Mouse (Mus musculus) urinary bladder, postnatal 36 days (tissue): ENCODE measurements at regions not wholly inside any gene's neighbourhood (a gene's known extent, or its start where the extent isn't known, plus 50 kb on each side); places are given as distances from the start of the nearest gene placed in this dataset.
A peak's percentile ranks its signal among the peaks of the same experiment; 100 is the strongest.

ENCODE experiments used
- DNase-seq, 2 experiments: peaks; one replicate each; pipeline ENCODE4 v3.0.0; 2022; ENCODE audit warnings: low spot score in 2 of 2, mixed read lengths in 1 of 2

DNA sequence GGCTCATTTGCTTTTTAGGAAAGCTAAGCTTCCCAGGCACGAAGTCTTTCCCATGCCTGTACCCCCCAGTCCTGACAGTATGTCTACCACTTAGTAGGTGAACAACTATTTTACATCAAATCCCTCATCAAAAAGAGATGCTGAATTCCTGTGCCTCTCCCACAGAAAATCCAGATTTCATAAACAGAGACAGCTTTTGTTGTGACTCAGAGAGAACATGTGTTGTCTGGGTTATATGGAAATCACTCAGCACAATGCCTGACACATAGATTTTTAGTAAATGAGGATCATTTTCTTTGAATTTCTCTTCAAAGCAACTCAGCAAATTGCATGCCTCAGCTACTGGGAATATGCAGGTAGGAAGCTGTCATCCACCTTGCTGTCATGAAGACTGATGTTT, 193.5 kb downstream of the Usp46 start:
- DNase-seq, result no peak

DNA sequence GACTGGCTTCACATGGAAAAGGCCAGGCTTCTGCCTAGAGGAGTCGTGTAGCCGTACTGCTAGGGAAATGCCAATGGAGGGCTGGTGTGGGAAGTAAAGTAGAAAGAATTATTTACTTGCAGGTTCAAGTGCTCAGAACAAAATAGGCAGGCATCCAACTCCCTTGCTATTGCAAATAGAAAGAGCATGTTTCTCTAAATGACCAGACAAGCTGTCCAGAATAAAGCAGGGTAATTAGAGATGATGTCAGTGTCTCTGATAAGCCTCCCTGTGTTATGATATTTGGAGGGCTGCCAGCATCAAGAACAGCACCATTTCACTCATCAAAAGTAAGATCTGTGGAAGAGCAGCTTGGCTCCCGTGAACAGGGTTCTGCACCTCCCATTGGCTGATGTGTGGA, 192.4 kb downstream of the Usp46 start:
- DNase-seq, result peak in 1 of 2 experiments; percentile 10

DNA sequence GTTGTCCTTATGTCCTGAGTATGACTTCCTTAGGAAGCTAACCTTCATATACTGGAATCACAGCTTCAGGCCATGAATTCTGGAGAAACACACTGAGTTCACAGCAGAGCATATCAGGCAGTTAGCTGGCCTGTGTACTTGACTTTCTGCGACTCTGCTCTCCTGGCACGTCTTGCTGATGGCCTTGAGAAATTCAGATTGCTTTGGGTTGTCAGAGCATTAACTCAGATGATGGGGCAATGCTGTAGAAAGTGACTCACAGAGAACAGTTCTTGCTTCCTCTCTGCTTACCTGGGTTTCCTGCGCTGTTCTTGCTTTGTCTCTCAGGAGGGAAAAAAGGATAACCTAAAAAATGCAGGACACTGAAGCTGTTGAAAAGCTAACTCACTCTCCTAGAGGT, 187.3 kb downstream of the Usp46 start:
- DNase-seq, result peak in 1 of 2 experiments; percentile 8

DNA sequence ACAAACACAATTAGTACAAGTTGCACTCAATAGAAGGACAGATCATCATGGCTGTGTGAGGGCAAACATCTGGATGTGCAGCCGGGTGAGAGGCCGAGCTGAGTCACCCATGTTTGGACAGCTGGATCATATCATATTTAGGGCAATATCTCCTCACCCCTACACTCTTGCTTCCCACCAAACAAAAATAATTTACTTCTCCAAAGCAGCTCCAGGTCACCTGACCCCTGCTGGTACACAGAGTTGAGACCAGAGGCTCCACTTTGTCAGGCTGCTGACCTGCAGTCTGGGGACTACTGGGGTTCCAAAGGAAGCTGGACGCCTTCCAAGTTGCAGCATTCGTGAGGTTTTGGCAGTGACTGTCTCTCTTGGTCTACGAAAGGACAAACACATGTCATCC, 186.3 kb downstream of the Usp46 start:
- DNase-seq, result peak in 1 of 2 experiments; percentile 60

DNA sequence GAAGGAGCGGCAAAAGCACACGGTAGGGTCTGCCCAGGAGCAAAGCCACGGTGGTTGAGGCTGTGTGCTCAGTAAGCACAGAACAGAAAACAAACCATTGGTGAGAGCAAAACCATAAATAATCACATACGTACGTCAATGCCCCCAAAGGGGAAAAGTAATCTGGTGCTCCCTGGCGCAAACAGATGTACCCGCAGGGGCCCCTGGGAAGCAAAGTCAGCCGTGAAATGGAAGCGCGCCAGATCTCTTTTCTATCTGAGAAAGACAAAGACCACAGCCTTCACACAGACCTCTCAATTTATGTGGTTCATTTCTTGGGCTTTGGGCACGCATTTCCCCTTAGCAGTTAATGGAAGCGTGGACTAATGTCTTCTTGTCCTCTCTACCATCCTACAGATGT, 183.2 kb downstream of the Usp46 start:
- DNase-seq, result no peak

DNA sequence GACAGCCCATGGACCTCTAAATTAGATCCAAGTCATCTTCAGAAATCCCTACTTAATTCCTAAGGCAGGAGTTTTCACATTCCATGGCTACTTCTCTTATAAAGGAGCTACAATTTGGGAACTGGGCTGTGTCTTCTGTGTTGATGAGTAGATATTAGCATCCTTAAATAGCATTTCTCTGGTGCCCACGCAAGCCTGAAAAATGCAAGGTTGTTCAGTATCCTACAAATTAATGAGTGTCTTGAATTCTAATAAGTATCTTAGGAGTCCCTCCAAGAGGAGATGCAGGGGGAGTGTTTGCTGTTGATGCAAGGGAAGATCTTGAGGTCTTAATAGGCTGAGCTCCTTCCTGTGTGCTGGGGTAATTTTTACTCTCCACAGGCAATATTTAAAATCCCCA, 182.5 kb downstream of the Usp46 start:
- no peak for DNase-seq

DNA sequence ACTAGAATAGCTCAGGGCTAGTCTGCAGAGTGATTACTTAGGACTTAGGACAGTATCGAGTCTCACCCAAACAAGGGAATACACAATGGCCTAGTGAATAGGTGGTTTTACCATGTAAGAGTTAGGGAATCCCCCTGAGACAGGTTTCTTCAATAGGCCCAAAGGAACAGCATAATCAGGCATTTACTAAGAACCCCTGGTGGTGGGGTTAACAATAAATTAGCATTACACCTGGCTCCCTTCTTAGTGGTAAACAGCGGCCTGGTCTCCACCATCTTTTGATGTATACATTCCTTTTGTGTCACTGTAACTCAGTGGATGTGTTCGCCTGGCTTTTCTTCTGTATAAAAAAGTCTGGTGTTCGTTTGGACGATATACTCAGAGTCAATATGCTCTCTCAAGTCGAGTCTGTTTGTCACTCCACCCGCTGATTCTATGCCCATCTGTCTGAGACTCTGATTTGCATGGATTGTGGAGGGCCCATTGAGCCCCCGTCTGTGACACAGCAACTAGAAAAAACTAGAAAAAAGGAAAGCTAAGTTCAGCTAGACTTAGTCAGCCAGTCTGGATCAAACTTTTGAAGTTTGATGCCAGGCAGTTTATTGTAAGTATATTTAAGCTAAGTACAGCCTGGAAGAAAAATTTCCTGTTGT, 180.8 kb downstream of the Usp46 start:
- no peak for DNase-seq

DNA sequence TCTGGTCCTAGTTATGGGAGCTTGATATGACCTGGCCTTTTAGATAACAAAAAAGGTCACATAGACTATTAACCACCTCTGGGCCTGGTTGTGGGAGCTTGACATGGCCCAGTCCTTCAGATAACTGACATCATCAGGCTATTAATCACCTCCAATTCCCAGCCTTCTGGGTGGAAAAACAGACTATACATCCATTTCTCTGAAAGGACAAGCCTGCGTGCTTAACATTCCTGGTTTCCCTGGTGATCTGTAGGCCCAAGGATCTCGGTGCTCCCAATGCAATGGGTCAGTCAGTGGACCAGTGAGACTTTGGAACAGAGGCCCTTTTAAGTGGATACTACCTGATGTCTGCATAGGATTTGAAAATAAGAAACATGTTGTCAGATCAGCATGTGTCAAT, 179.8 kb downstream of the Usp46 start:
- DNase-seq, result no peak

DNA sequence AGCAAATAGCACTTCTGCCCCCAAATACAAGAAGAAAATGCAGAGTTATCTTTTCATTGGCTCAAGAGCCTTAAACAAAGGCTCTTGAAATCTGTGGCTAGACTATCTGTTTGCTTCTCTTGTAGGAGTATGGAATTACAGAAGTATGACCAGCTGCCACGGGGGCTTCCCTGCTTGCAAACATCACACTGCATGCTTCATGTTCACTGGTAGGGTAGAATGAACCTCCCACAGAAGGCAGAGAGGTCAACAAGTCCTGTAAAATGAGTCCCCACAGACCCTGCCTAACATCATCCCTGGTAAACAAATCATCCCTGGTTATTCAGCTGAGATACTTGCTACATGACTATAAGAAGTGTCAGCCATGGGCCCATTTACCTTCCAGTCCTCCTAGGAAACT, 178.9 kb downstream of the Usp46 start:
- no peak for DNase-seq

DNA sequence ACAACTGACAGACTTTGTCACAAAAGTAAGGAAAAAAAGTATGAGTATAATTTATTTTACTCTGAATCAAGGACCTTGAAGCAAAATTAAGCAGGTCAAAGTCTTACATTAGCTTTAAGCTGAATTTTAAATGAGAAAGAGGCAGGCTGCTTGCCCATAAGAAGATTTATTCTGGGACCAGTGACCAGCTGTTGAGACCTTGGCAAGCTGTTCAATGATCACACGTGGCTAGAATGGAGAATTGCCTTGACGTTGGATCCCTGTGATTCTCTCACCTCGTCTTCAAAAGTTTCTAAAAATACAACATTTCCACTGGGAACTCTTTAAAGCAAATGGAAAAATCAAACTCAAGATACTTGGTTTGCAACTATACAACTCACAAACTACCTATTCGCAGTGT, 177.3 kb downstream of the Usp46 start:
- DNase-seq, result no peak

DNA sequence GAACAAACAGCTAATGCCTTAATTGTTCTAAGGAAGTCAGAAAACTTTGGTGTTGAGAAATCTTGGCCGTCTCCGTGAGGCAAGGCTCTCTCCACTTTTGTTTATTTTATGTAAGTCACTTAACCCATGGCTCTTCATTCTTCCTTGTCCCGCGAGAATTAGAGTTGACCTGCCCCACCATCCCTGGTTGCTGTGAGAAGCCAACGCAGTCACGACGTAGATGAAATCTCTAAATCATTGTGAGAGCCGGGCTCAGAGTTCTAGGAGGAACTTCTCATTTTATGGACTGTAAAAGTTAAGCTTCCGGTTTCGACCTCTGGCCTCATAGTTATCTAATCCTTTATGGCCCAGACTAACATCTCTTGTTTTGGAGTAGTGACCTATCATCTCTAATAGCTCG, 176.6 kb downstream of the Usp46 start:
- no peak for DNase-seq

DNA sequence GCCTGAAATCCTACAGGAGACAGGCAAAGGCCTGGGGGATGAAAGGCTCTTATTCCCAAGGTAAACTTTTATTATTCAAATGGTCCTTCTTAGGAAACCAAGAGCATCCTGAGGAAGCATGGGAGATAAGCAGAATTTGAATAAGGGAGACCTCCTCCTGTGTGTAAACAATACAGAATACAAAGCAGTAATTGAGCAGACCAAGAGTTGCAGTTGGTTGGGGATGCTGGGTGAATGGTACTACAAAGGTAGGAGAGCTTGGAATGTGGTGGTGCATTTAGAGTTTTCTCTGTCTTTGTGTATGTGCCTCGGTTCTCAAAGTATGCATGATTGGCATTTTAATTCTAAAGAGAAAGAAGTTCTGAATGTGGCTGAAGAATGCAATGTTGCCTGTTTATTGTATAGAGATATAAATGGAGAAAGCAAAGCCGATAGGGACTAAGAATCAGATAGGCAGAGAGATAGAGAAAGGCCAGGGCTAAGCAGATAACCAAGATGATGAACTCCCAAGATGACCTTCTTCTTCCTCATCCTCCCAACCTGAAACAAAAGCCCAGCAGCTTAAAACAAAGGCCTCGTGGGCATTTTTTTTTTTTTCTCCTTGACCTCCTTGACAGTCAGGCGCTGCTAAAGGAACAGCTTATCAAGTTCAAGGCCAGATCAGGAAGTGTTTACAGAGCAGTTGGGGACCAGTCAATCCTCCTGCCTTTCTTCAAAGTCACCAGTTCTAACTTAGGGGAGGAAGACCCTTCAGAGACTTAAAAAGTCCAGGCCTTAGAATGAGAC, 175.6 kb downstream of the Usp46 start:
- no peak for DNase-seq

DNA sequence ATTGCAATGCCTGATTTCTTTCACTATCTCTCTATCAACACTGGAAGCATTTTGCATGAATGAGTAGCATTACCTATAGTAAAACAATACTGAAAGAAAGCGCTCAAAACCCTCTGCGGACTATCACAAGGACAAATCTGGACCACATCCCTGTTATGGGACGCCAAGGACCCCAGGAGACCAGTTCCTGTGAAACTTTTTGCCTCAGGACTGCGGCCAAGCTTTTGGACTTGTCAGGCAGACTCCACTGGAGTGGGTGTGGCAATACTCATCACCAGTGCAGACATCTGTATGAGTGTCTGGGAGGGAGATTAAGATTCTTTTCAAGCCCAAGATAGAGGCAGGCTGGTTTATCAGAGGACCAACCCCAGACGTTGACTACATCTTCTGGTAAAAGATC, 173.0 kb downstream of the Usp46 start:
- no peak for DNase-seq

DNA sequence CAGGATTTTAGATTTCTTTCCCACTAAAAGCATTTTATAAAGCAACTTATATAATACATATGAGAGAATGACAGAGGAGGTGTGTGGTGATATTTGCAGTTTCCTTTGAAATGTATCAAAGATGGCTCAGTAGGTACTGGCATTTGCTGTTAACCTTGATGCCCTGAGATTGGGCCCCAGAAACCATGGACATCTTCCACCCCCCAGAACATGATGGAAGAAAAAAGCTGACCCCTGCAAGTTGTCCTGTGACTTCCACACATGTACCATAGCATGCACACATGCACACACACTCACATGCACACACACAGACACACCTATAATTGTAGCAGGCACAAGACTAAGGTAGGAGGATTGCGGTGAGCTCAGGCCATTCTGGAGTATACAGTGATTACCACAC, 171.4 kb downstream of the Usp46 start:
- no peak for DNase-seq

DNA sequence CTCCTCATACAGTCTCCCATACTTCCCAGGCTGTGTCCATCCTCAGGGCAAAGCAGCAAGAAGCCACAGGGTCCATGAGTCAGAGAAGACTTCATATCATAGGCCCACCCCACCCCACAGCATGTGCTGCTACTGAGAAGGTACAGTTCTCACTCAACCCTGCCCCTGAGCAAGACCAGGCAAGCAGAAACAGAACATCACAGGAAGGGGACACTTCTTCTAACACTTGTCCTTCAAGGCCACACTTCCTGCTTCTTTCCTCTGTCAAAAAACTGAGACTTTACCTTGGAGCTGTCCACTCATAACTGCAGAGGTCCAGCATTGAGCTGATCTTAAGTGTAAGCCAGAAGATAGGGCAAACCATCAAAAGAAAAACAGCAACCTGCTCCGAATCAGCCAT, 166.6 kb downstream of the Usp46 start:
- no peak for DNase-seq

DNA sequence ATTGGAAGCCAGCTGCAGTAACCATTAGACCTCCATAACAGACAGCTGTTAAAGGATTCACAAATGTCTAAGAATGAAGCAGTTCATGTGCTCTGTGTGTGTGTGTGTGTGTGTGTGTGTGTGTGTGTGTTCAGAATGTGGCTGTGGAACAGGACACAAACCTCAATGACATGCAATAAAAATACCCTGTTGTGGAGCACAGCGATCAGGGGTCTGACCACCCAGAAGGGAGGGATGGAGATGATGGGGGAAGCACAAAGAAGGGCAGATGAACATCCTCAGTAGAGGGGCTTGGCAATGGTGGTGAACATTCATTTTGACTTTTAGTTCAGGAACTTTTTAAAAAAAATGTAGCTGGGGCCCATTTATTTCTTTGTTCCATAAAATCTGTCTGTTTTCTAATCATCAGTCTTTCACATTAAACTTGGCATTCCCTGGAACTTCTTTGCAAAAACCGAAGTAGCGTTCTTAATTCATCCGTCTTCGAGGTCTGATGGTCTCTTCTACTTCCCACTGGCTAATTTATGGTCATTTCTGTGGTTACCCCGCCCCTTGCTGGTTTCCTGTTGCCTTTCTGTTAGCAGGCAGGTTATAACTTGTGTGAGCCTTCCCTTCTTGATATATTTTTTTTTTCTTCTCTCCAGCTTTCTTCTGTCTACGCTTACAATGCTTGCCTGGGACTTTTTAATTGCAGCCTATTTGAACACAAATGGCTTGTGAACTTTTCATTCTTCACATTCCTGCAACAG, 165.6 kb downstream of the Usp46 start:
- no peak for DNase-seq

DNA sequence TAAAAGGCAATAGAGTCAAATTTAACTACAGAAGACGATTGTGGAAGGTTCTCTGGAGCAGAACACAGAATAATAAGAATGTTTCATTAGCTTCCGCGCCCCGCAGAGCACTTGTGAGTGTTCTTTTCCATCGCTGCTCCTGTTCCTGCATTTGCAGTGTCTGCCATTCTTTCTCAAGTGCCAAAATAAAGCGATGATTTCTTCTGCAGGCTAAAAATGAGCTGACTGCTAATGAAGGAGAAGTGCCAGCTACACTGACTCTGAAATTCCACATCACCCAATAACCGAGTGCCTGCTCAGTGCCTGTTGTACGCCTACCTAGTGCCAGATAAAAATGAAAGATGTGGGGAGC, 165.0 kb downstream of the Usp46 start:
- DNase-seq, result no peak

DNA sequence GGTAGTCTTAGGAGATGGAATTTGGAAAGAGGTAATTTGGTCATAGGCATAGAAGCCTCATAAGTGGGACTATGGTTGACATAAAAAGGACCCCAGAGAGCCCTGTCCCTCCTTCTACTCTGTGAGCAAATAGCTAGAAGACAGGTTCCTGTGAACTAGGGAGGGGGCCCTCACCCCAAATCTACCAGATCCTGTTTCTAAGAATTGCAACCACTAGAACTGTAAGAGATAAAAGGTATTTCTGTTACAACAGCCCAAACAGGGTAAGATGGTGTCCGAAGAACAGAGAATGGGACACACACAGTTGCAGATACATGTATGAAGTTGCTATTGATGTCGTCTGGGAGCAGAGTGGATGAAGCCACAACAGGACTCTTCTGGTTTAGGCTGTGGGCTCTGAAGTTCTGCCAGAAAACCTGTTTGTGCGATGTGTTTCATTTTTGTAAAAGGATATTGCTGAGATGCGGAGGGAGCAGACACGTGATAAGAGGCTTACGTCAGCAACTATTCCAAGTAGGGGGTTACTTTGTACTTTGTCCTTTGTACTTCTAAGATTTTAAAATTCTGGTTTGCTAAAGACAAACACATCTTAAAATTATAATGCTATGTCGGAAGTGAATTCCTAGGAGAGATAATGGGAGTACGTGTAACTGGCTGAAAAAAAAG, 164.0 kb downstream of the Usp46 start:
- no peak for DNase-seq

DNA sequence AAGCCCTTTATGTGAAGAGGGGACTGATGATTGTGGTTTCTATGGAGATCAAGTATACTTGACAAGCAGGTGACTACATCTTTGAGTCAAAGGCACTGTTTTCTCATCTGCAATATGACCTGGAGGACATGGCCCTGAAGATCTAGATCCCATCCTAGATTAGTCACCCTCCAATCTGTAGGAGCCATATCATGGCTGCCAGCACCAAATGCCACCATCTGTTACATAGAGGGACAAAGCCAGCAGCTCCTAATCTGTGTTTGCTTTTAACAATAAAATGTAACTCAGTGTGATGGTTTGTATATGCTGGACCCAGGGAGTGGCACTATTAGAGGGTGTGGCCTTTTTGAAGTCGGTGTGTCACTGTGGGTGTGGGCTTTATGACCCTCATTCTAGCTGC, 156.1 kb downstream of the Usp46 start:
- DNase-seq, result no peak

DNA sequence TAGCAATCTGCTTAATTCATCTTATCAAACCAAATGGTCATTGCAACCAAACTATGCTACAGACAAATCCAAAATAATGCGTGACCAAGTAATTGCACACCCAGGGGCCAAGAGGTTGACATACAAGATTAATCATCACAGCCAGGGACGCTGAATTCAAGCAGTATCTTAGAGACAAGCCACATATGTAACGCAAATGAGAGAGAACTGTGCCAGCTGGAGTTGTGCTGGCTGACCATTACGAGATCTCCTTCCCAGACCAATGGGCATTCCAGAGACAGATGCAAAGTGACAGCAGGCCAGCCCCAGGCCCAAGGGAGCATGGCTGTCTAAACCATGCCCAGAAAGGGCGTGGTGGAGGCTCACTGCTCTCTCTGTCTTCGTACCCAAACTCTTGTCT, 155.1 kb downstream of the Usp46 start:
- no peak for DNase-seq

DNA sequence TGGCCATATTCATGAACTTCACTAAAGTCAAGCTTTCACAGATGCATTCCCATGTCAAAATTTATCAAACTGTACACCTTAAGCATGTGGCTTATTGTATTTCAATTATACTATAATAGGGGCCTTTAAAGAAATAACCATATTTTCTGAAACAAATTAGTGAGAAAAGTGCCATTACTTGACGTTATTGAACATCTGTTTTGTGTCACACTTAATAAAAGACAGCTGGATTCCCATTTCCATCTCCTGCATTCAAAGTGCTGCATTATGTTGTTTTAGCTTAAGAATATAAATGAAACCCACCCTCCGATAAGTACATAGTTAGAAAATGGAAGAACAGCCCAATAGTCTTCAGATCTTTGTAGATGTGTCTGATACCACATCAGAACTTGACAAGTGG, 150.2 kb downstream of the Usp46 start:
- DNase-seq, result no peak

DNA sequence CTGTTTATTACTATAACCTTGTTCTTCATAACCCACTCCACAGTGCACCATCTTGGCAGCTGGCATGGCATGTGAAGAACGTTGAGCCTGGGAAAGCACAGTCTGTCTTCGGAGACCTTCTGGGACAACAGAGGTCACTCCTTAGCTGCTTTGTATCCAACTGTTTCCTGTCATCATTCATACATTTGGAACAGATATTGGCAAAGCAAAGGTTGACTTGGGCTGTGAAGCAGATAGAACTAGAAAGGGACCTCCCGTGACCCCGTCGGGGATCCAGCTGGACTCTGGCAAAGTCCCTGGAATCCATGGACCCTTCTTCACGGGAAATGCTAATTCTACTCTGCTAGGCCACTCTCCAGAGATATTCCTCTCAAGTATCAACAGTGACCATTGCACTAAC, 148.3 kb downstream of the Usp46 start:
- no peak for DNase-seq

DNA sequence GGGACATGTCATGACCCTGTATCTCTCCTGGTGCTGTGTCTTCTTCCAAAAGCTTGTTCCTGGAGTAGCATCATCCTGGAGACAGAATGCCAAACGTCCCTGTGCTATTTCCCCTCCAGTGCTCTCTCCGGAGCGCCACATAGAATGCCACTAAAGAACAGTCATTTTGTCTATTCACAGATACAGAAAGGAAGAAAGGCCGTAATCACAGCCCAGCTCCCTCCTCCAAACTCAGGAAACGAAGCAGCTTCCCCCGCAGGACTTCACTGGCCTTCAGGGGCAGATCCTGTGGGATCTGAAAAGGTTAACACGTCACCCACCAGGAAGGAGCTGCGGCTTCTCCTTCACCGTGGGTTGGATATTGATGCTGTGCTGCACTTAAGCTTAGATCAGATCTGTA, 140.7 kb downstream of the Usp46 start:
- no peak for DNase-seq
